Mouse (Mus musculus) brain, adult 2 months (tissue): ENCODE data around the gene Cckar.
A peak's percentile ranks its signal among the peaks of the same experiment; 100 is the strongest.
"Not testable (repeated sequence)": the region's sequence is repeated elsewhere in the genome, so short reads cannot be mapped to it uniquely, and the experiment has no call there.

Experiments
- DNase-seq: peaks from one replicate; pipeline ENCODE4 v3.0.0; 2011; ENCODE audit warnings: low read depth, low spot score

Gene Cckar

DNA sequence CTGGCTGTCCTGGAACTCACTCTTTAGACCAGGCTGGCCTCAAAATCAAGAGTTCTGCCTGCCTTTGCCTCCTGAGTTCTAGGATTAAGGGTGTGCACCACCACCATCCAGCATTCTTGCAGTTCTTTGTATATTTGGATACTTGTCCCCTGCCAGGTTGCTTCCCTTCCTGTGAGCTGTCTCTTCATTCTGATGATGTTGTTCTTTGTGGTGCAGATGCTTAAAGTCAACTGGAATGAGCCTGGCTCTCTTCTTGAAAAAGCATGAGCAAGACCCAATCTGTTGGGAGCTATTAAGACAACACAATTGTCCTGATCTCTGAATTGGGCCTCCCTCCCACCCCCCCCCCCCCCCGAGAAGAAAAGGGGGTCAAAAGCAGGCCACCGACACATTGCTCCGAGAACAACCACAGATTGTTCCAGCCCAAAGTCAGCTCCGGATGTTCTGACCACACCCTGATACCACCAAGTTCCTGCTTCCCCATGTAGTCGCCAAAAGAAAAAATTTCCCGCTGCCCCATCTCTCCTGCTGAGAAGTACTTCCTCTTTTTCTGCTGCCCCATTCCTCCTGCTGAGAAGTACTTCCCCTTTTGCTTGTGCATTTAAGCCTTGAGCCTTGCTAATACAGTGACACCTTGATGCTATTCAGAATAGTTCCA lies 33.9 kb downstream of the Cckar start:
- not testable (repeated sequence) for DNase-seq

DNA sequence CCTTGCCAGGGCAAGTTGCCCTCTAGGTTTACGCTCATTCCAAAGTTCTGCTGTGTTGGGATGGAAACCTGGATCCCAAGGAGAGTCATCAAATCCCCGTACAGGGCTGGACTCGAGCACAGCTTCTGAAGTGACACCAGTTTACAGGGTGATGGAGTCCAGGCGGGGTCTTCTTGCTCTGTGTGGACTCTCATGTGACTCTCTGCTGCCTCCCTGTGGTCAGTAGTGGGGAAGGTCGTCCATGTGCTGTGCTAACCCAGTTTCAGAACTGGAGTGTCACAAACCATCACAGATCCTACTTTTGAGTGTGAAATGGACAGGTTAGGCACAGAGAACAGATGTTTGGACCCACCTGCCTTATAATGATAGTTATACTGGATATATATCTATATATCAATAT lies 35.2 kb downstream of the Cckar start:
- DNase-seq = peak; percentile 69

DNA sequence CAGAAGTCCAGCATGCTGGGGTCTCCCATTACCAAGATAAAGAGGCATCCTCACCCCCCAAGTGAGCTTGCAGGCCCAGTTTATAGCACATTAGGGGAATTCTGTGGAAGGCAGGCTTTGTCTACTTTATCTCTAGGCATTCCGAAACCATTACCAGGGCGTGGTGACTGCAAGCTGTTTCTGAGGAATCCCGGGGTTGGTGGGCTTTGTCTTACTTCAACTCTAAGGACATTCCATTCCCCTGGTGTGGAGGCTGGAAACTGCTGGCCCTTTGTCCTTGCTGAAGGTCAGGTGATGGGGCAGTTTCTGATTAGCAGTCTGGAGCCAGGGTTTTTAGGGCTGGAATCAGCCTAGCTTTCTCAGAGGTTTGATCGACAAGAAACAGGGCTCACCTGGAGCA lies 36.0 kb downstream of the Cckar start:
- no peak for DNase-seq

DNA sequence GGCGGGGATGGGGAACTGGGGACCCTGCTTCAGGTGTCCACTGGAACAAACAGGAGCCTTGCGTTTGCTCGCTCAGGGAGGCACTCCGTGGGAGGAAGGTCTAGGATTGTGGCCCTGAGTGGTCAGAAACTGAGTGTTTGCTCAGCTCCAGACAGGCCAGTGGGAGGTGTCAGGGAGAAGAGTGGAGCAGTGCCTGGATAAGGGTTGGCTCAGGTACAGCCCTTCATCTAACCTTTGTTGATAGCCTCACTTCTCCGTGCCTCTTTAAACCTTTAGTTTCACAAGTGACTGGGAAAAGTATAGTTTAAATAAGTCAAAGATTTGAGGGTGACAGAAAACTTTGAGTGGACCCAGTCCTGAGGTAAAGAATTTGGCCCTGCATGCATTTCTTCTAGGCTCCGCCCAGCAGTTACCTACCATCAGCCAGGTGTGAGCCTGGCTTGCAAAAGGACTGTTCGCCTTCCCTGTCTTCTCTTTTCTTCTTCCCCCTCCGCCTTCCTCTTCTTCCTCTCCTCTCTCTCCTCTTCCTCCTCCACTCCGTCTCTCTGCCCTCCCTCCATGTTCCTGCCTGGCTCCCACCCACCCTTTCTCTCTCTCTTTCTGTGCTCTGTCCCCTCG lies 37.1 kb downstream of the Cckar start:
- no peak for DNase-seq

DNA sequence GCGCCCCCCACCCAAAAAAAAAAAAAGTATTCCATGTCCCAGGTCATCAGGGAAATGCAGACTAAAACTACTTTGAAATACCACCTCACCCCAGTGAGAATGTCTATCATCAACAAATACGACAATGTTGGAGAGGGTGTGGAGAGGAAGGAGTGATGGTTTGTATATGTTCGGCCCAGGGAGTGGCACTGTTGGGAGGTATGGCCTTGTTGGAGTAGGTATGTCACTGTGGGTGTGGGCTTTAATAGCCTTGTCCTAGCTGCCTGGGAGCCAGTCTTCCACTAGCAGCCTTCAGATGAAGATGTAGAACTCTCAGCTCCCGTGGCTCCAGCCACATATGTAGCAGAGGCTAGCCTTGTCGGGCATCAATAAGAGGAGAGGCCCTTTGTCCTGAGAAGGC lies 39.5 kb downstream of the Cckar start:
- DNase-seq = no peak

DNA sequence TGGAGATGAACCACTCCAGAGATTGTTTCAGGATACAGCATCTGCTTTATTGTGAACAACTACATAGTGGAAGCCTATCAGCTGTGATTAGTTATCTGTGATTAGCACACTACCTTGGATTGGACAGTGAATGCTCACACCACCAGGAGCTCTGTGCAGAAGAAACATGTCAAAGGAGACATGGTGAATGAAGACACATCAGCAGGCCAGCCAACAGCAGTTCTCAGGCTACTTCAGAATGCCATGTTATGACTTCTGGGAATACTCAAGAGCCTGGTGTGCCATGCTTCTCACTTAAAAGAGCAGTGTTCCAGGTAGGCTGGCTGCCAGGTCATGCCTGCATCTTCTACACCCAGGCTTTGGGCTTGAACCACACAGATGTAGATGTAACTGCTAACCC lies 43.8 kb downstream of the Cckar start:
- DNase-seq = no peak

DNA sequence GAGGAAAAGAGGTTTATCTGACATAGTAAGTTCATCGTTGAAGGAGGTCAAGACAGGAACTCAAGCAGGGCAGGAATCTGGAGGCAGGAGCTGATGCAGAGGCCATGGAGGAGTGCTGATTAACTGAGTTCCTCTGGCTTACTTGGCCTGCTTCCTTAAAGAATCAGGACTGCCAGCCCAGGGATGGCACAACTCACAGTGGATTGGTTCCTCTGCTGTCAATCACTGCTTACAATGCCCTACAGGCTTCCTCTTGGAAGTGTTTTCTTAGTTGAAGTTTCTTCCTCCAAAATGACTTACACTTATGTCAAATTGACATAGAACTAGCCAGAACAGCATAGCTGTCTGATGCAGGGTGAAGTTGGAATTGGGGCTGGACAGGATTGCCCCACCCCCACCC lies 45.1 kb downstream of the Cckar start:
- no peak for DNase-seq

DNA sequence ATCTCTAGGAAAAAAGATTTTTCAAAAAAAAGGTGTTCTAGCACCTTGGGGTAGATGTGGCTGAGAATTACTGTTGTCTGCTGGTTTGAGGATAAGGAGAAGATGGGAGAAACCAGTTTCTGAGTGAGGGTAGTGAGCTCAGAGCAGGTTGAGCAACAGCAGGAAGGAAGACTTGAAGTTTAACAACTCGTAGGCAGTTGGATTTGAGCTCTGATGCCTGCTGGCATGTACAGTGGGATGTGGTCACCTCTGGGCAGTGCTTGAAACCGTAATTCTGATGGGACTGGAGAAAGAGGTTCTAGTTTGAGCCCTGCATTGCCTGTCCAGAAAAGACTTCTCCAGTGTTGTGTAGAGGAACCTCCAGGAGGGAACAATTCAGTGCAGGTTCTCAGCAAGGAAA lies 46.0 kb downstream of the Cckar start:
- DNase-seq = no peak

DNA sequence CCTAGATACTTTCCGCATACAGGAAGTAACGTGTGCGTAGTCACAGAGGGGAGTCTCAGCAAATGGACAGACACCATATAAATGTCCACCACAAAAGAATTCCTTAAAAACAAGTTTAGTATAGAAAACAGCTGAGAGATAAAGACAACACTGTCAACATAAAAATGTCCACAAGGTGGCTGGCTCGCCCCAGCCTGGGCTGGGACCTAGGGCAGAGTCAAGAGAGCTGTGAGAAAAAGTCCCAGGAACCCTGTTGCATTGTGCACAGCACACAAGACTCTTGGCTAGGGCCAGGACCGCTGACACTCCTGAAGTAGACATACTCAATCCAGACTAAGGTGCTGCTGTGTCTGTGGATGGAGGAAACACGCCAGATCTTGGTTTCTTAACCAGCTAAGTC lies 49.6 kb downstream of the Cckar start:
- DNase-seq = peak; percentile 16

DNA sequence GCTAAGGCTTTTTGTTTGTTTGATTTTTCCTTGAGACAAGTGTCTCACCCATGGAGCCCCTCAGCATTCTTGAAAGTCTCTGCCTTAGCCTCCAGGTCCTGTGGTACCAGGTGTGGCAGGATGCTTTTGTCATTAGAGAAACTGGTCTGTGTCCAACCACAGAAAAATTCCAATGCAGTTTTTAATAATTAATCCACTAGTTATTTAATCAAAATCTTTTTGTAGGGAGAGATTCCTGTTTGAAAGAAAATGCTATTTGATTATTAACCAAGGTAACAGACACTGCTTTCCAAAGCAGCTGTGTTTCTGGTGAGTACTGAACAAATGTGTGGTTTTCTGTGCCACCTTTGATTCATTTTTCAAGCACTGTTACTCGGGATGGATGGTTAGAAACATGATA lies 50.9 kb downstream of the Cckar start:
- no peak for DNase-seq
